Mouse (Mus musculus) gastrocnemius, postnatal 25 days (tissue): ENCODE results near the gene Ehbp1l1. TPM values are rescaled to one million over a fixed set of nuclear protein-coding genes. Genes with fewer than 3 reads are reported as not detected.

ENCODE experiments used
- DNase-seq: peaks from one replicate; pipeline ENCODE4 v3.0.0; 2022
- long read RNA-seq, 2 experiments: library from polyadenylated mRNA; stranded (forward); transcript quantifications; one replicate each; pipeline ENCODE4 v2.0.0; 2021
- total RNA-seq, 2 experiments: library from RNA; stranded (reverse); gene quantifications; 1 replicate in 1 of 2; 2 replicates in 1 of 2; pipeline ENCODE4 v1.2.3; 2021

Gene Ehbp1l1
- total RNA-seq: 100 to 1,000 TPM; 241 to 266 TPM
- long read RNA-seq, experiment 1, full-length matches to known transcripts: 24 of 201 reads
- long read RNA-seq, experiment 1, partial matches to known transcripts: 117 of 201 reads
- long read RNA-seq, experiment 1, other reads (novel, unspliced or antisense): 60 of 201 reads
- long read RNA-seq, experiment 2, transcript Ehbp1l1-202 (19 exons, 2,852 nt): major isoform, 47 of 305 reads
- long read RNA-seq, experiment 2, partial matches to known transcripts: 140 of 305 reads
- long read RNA-seq, experiment 2, other reads (novel, unspliced or antisense): 116 of 305 reads

GRCm38 (mm10) chr19:5725767-5726515 lies at the start of gene Ehbp1l1:
Ehbp1l1 (minus strand) TSS chr19:5726317.
- peak; percentile 84 for DNase-seq

GRCm38 (mm10) chr19:5770925-5771860 lies 45.1 kb upstream of the Ehbp1l1 start, which contains the start of gene Scyl1:
Scyl1 (minus strand) TSS chr19:5771419.
- DNase-seq: peak; percentile 96

- DNase-seq: no peak
Measured at GRCm38 (mm10) chr19:5770311-5770710, 44.2 kb upstream of the Ehbp1l1 start.

- DNase-seq: no peak
Measured at GRCm38 (mm10) chr19:5767271-5767670, 41.2 kb upstream of the Ehbp1l1 start.

GRCm38 (mm10) chr19:5763163-5763562 lies 37.0 kb upstream of the Ehbp1l1 start:
- DNase-seq: no peak

- DNase-seq: no peak
Measured at GRCm38 (mm10) chr19:5758878-5759403, 32.8 kb upstream of the Ehbp1l1 start.

- DNase-seq: no peak
Measured at GRCm38 (mm10) chr19:5756991-5757636, 31.0 kb upstream of the Ehbp1l1 start.

- DNase-seq: no peak
Measured at GRCm38 (mm10) chr19:5756321-5756985, 30.3 kb upstream of the Ehbp1l1 start.

- no peak for DNase-seq
Measured at GRCm38 (mm10) chr19:5751742-5752141, 25.6 kb upstream of the Ehbp1l1 start.

GRCm38 (mm10) chr19:5750951-5751350 lies 24.8 kb upstream of the Ehbp1l1 start:
- DNase-seq: no peak

- no peak for DNase-seq
Measured at GRCm38 (mm10) chr19:5749476-5749875, 23.4 kb upstream of the Ehbp1l1 start.

- DNase-seq: no peak
Measured at GRCm38 (mm10) chr19:5746907-5747363, 20.8 kb upstream of the Ehbp1l1 start.

- no peak for DNase-seq
Measured at GRCm38 (mm10) chr19:5745756-5746710, 19.9 kb upstream of the Ehbp1l1 start.

- no peak for DNase-seq
Measured at GRCm38 (mm10) chr19:5743576-5743975, 17.5 kb upstream of the Ehbp1l1 start.

GRCm38 (mm10) chr19:5742241-5742641 lies 16.1 kb upstream of the Ehbp1l1 start:
- DNase-seq: no peak

GRCm38 (mm10) chr19:5741641-5742240 lies 15.6 kb upstream of the Ehbp1l1 start:
- DNase-seq: peak; percentile 90

- peak; percentile 83 for DNase-seq
Measured at GRCm38 (mm10) chr19:5740320-5741317, 14.5 kb upstream of the Ehbp1l1 start, which contains the start of gene Ltbp3. Ltbp3 (plus strand) TSS chr19:5740904.

- no peak for DNase-seq
Measured at GRCm38 (mm10) chr19:5739446-5739845, 13.3 kb upstream of the Ehbp1l1 start.
